Mouse (Mus musculus) heart, postnatal 0 days (tissue): Measurements from ENCODE around the gene Acaca. TPM values are rescaled to one million over a fixed set of nuclear protein-coding genes. Genes with fewer than 3 reads are reported as not detected.

Experiments
- ATAC-seq: fragments of 200-750 bp; cut with Nextera tagmentation; 2 replicates; pipeline ENCODE4 v1.8.0; 2017; ENCODE audit warnings: low read depth, moderate number of reproducible peaks, moderate library complexity; ENCODE audit not compliant: insufficient read depth
- DNase-seq: peaks from one replicate; pipeline ENCODE4 v3.0.0-alpha.2; 2016; ENCODE audit warnings: low spot score
- H3K27ac ChIP-seq: fragments of 300-500 bp; sonication (generic); 2 replicates; pipeline ENCODE4 v1.5.1; 2014; ENCODE audit warnings: low read depth, mild to moderate bottlenecking
- H3K27me3 ChIP-seq: fragments of 300-500 bp; sonication (generic); 2 replicates; pipeline ENCODE4 v1.6.1; 2014; ENCODE audit warnings: low read length, mixed read lengths; ENCODE audit not compliant: control insufficient read depth, insufficient read depth
- H3K36me3 ChIP-seq: fragments of 300-500 bp; sonication (generic); replicated peaks from 2 replicates; pipeline ENCODE4 v1.6.1; 2014; ENCODE audit warnings: low read length, mixed read lengths; ENCODE audit not compliant: control insufficient read depth, insufficient read depth
- H3K4me1 ChIP-seq: fragments of 300-500 bp; sonication (generic); 2 replicates; pipeline ENCODE4 v1.6.1; 2014; ENCODE audit warnings: antibody characterized with exemption; ENCODE audit not compliant: control insufficient read depth, insufficient read depth
- H3K4me2 ChIP-seq: fragments of 300-500 bp; sonication (generic); 2 replicates; pipeline ENCODE4 v1.6.1; 2014; ENCODE audit warnings: low read depth, mild to moderate bottlenecking, low read length, moderate library complexity
- H3K4me3 ChIP-seq: fragments of 300-500 bp; sonication (generic); 2 replicates; pipeline ENCODE4 v1.5.1; 2014; ENCODE audit warnings: low read depth, low read length
- H3K9ac ChIP-seq: fragments of 300-500 bp; sonication (generic); replicated peaks from 2 replicates; pipeline ENCODE4 v1.6.1; 2014; ENCODE audit warnings: low read depth, low read length, mixed read lengths
- H3K9me3 ChIP-seq: fragments of 300-500 bp; sonication (generic); replicated peaks from 2 replicates; pipeline ENCODE4 v1.6.1; 2016; ENCODE audit warnings: low read length; ENCODE audit not compliant: control insufficient read depth
- CTCF ChIP-seq: IDR thresholded peaks from 2 replicates; pipeline ENCODE4 v1.5.1; 2016; ENCODE audit warnings: antibody characterized with exemption, control low read depth, low read depth
- EP300 ChIP-seq: IDR thresholded peaks from 2 replicates; pipeline ENCODE4 v1.6.1; 2016; ENCODE audit warnings: antibody characterized with exemption, low read depth
- WGBS: fragments of 180-500 bp; shearing (Covaris S2); extraction: QIAGEN DNeasy Blood & Tissue Kit; methylation state at CpG from one replicate; pipeline ENCODE4 v1.1.7; 2014; 5-methylcytosine and 5-hydroxymethylcytosine counted together
- polyA plus RNA-seq: library from polyadenylated mRNA; unstranded; fragments of >200 nt; fragmentation: Nextera tagmentation; extraction: Ambion mirVana; gene quantifications from 2 replicates; pipeline ENCODE4 v1.2.1, GENCODE M21; 2015
- total RNA-seq: library from RNA; depleted of rRNA; stranded (reverse); fragments of >200 nt; gene quantifications from 2 replicates; pipeline ENCODE4 v1.2.3, GENCODE M21; 2014; ENCODE audit warnings: low replicate concordance

Gene Acaca
- total and polyA plus RNA-seq, 2 experiments from 2014 or later: 3.0 to 11.5 TPM

DNA sequence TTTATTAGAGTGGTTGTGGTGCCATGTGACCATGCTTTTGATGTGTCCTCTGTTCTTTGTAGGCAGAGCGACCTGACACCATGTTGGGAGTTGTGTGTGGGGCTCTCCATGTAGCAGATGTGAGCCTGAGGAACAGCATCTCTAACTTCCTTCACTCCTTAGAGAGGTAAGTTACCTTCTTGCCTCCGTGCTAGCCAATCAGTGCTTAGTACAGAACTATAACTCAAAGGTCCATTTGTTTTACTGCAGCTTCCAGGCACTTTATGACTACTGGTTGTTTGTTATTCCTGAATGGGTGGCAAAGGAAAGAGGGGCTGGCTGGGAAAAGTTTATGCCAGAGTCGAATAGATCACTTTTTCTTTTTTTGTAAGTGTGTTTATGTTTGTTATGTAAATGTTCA, 121.7 kb downstream of the Acaca start:
- no peak for ATAC-seq

DNA sequence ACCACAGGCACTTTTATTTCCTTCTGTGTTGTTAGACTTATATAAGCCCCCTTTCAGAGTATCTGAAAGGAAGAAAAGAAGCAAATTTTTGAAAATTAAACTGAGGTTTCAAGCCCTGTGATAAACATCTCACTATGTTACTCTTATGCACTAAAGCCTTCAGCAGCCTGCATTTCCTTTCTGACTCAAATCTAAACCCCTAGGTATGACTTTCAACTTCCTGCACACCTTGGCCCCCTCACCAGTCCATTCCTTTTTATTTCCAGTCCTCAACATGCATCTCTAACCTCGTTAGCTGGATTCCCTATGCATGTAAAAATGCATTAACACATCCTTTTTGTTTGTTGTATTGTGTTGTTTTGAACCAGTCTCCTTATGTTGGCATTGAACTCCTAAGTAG, 123.0 kb downstream of the Acaca start:
- ATAC-seq (no peak), DNase-seq (no peak)
- no peaks in the 10 kb centered on the region for H3K4me1 ChIP-seq
- H3K4me3 ChIP-seq: no peak overlapping the region
- no peak overlapping the region for H3K4me2 ChIP-seq
- H3K36me3 ChIP-seq: peaks cover 13% of the 10 kb centered on the region
- TF ChIP-seq CTCF (no peak), EP300 (no peak)
- no peaks in the 10 kb centered on the region for H3K27me3 ChIP-seq
- no peaks in the 10 kb centered on the region for H3K9me3 ChIP-seq
- WGBS: 85% methylated on average over 1 of the region's 1 CpGs
- H3K9ac ChIP-seq: no peak overlapping the region
- H3K27ac ChIP-seq: no peak overlapping the region

More for the DNA sequence above, 121.7 kb downstream of the Acaca start:
- no peaks in the 10 kb centered on the region for H3K9me3 ChIP-seq
- H3K27me3 ChIP-seq: no peaks in the 10 kb centered on the region
- H3K27ac ChIP-seq: no peak overlapping the region
- no peak overlapping the region for H3K9ac ChIP-seq
- WGBS: 81% methylated on average over 3 of the region's 3 CpGs
- TF ChIP-seq CTCF: no peak
- no peak for TF ChIP-seq EP300
- H3K4me3 ChIP-seq: no peak overlapping the region
- no peak overlapping the region for H3K4me2 ChIP-seq
- no peak for DNase-seq
- no peaks in the 10 kb centered on the region for H3K4me1 ChIP-seq
- H3K36me3 ChIP-seq: peaks cover 9% of the 10 kb centered on the region

DNA sequence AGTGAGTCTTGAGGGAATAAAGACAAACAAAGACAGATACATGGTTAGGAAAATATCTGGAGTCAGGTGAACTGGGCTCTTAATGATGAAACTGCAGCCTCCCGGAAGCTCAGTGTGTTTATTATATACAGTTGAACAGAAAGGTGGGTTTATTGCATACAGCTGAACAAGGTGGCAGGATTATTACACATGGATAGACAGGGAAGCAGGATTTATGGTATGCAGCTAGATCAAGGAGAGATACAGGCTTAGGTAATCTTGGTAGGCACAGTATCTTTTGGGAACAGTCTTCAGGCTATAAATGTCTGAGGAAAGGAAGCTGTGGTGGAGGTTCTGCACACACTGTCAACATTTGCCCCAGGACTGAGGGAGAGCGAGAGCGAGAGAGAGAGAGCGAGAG, 126.4 kb downstream of the Acaca start:
- Histone ChIP-seq H3K4me1 (no peaks in the 10 kb centered on the region), H3K27me3 (no peaks in the 10 kb centered on the region), H3K4me2 (no peak overlapping the region), H3K9me3 (no peaks in the 10 kb centered on the region), H3K27ac (no peak overlapping the region), H3K9ac (no peak overlapping the region), H3K4me3 (no peak overlapping the region), H3K36me3 (peaks cover 7% of the 10 kb centered on the region)
- WGBS: 98% methylated on average over 4 of the region's 4 CpGs
- DNase-seq (no peak), ATAC-seq (no peak)
- TF ChIP-seq EP300 (no peak), CTCF (no peak)

DNA sequence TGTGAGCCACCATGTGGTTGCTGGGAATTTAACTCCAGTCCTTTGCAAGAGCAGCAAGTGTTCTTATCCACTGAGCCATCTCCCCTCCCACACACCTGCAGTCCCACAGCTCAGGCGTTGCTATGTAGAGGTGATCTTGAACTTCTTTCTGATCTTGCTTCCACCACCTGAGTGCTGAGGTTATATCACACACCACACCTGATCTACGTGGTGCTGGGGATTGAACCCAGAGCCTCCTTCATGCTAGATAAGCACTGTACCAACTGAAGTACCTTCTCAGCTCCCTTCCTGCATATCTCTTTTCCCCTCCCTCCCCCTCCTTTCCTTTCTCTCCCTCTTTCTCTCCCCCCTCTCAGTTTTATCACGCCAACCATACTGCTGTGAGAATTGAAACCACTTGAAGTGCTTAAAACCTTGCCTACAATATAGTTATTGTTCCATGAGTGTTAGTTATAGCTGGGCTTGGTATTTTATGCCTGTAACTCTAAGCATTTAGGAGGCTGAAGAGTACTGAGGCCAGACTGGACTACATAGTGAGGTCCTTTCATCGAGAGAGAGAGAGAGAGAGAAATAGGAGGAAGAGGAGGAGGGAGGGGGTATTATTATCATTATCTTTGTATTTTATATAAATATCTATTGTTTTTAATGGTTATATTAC, 128.7 kb downstream of the Acaca start:
- Histone ChIP-seq H3K4me1 (no peaks in the 10 kb centered on the region), H3K27me3 (no peaks in the 10 kb centered on the region), H3K9ac (no peak overlapping the region), H3K4me3 (no peak overlapping the region), H3K27ac (no peak overlapping the region), H3K4me2 (no peak overlapping the region), H3K36me3 (peaks cover 20% of the 10 kb centered on the region), H3K9me3 (no peaks in the 10 kb centered on the region)
- ATAC-seq: no peak
- no peak for TF ChIP-seq CTCF
- no peak for TF ChIP-seq EP300
- WGBS: 48% methylated on average over 4 of the region's 4 CpGs
- no peak for DNase-seq

DNA sequence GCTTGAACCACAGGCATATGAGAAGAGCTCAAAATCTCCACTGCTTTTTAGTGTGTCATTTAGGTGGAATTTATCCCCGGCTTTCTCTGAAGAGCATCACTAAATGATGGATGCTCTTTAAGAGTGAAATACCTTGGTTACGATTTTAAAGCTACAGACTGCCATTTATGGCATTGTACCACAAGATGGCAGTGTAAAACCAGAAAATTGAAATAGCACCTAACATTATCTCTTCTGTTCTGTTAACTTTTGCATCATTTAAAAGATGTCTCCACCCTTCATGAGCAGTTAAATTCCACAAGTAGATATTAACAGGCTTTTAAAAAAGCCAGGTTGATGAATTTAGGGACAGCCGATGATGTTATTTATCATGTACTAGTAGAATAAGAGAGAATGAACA, 135.0 kb downstream of the Acaca start:
- H3K4me1 ChIP-seq: no peaks in the 10 kb centered on the region
- DNase-seq: peak; percentile 25

DNA sequence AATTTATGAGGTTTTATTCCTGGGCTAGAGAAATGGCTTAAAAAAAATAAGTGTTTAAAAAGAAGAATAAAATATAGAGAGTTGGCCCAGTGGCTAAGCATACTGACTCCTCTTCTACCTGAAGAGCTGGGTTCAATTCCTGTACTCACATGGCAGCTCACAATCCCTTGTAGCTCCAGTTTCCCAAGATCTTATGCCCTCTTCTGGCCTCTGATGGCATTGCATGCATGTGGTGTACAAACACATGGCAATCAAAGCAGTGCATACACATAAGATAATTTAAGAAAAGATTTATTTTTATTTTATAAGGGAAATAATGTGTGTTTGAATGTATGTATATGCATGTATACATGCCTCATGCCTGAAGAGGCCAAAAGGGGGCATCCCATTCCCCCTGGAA, 138.6 kb downstream of the Acaca start:
- DNase-seq: no peak

More for the DNA sequence above, 135.0 kb downstream of the Acaca start:
- 53% methylated on average over 3 of the region's 3 CpGs for WGBS
- Histone ChIP-seq H3K27ac (no peak overlapping the region), H3K36me3 (peaks cover 31% of the 10 kb centered on the region), H3K27me3 (no peaks in the 10 kb centered on the region), H3K4me3 (no peak overlapping the region), H3K9ac (no peak overlapping the region), H3K9me3 (no peaks in the 10 kb centered on the region), H3K4me2 (no peak overlapping the region)
- TF ChIP-seq EP300: no peak
- TF ChIP-seq CTCF: peak; percentile 60
- no peak for ATAC-seq

More for the DNA sequence above, 138.6 kb downstream of the Acaca start:
- H3K4me3 ChIP-seq: no peak overlapping the region
- ATAC-seq: no peak
- H3K27ac ChIP-seq: no peak overlapping the region
- no peaks in the 10 kb centered on the region for H3K4me1 ChIP-seq
- H3K36me3 ChIP-seq: peaks cover 16% of the 10 kb centered on the region; the same call in 1 of the 2 replicates
- no peaks in the 10 kb centered on the region for H3K9me3 ChIP-seq
- no peaks in the 10 kb centered on the region for H3K27me3 ChIP-seq
- H3K9ac ChIP-seq: no peak overlapping the region
- TF ChIP-seq CTCF (0 out of 2 replicates have a peak, but pooled peaks have one; percentile 12), EP300 (no peak)
- no peak overlapping the region for H3K4me2 ChIP-seq
